Mouse (Mus musculus) liver, embryonic 13.5 days (tissue): Measurements from ENCODE around the gene Mylpf. TPM values are rescaled to one million over a fixed set of nuclear protein-coding genes. Genes with fewer than 3 reads are reported as not detected.
A peak's percentile ranks its signal among the peaks of the same experiment; 100 is the strongest.

ENCODE experiments used
- ATAC-seq: fragments of 200-750 bp; cut with Nextera tagmentation; 2 replicates; pipeline ENCODE4 v1.8.0; 2017; ENCODE audit warnings: low read depth, mild to moderate bottlenecking, moderate number of reproducible peaks, moderate library complexity
- DNase-seq: peaks from one replicate; pipeline ENCODE4 v3.0.0; 2022
- H3K27ac ChIP-seq: fragments of 300-500 bp; sonication (generic); 2 replicates; pipeline ENCODE4 v1.5.1; 2015; ENCODE audit warnings: moderate library complexity, mild to moderate bottlenecking, inconsistent platforms
- H3K27me3 ChIP-seq: fragments of 300-500 bp; sonication (generic); 2 replicates; pipeline ENCODE4 v1.6.1; 2015; ENCODE audit warnings: mild to moderate bottlenecking, inconsistent platforms
- H3K36me3 ChIP-seq: fragments of 300-500 bp; sonication (generic); 2 replicates; pipeline ENCODE4 v1.6.1; 2015; ENCODE audit warnings: mild to moderate bottlenecking, inconsistent platforms
- H3K4me1 ChIP-seq: fragments of 300-500 bp; sonication (generic); replicated peaks from 2 replicates; pipeline ENCODE4 v1.6.1; 2015; ENCODE audit warnings: inconsistent platforms
- H3K4me2 ChIP-seq: fragments of 300-500 bp; sonication (generic); 2 replicates; pipeline ENCODE4 v1.6.1; 2015; ENCODE audit warnings: inconsistent platforms, mild to moderate bottlenecking, moderate library complexity
- H3K4me3 ChIP-seq: fragments of 300-500 bp; sonication (generic); replicated peaks from 2 replicates; pipeline ENCODE4 v1.5.1; 2015; ENCODE audit warnings: mild to moderate bottlenecking, inconsistent platforms
- H3K9ac ChIP-seq: fragments of 300-500 bp; sonication (generic); 2 replicates; pipeline ENCODE4 v1.6.1; 2015; ENCODE audit warnings: mild to moderate bottlenecking, inconsistent platforms
- H3K9me3 ChIP-seq: fragments of 300-500 bp; sonication (generic); replicated peaks from 2 replicates; pipeline ENCODE4 v1.6.1; 2016; ENCODE audit warnings: inconsistent platforms
- WGBS: fragments of 180-500 bp; shearing (Covaris S2); methylation state at CpG from one replicate; pipeline ENCODE4 v1.1.7; 2015; ENCODE audit not compliant: insufficient replicate concordance; 5-methylcytosine and 5-hydroxymethylcytosine counted together
- polyA plus RNA-seq: library from polyadenylated mRNA; unstranded; fragments of >200 nt; fragmentation: Nextera tagmentation; extraction: Ambion mirVana; gene quantifications from 2 replicates; pipeline ENCODE4 v1.2.1, GENCODE M21; 2015

Gene Mylpf
- polyA plus RNA-seq, 1 experiment from 2014 or later = 46.8 TPM

DNA sequence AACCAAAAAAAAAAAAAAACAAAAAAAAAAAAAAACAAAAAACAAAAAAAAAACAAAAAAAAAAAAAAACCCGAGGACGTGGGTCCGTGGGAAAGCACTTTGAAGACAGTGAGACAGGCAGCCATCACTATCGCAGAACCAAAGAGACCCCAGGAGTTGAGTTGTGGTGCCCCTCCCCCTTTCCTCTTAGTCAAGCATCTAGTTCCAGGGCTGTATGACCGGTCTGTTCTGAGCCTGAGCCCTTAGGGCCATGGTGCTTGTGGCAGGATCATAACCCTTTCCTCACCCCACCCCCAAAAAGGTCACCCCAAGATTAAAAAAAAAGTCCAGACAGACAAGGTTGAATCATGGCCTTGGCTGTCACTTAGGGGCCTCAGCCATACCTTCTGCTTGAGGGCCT, 7.6 kb downstream of the Mylpf start:
- H3K36me3 ChIP-seq = no peaks in the 10 kb centered on the region
- peaks cover 79% of the 10 kb centered on the region for H3K4me1 ChIP-seq
- no peaks in the 10 kb centered on the region for H3K27me3 ChIP-seq
- no peak overlapping the region for H3K4me3 ChIP-seq
- DNase-seq (no peak), ATAC-seq (no peak)
- peak overlapping the region; percentile 61; the same call in 1 of the 2 replicates for H3K9ac ChIP-seq
- 82% methylated on average over 5 of the region's 5 CpGs for WGBS
- H3K4me2 ChIP-seq = 0 out of 2 replicates have a peak overlapping the region, but pooled peaks have one; percentile 20
- H3K27ac ChIP-seq = peak overlapping the region; percentile 92; the same call in 1 of the 2 replicates
- H3K9me3 ChIP-seq = no peaks in the 10 kb centered on the region

DNA sequence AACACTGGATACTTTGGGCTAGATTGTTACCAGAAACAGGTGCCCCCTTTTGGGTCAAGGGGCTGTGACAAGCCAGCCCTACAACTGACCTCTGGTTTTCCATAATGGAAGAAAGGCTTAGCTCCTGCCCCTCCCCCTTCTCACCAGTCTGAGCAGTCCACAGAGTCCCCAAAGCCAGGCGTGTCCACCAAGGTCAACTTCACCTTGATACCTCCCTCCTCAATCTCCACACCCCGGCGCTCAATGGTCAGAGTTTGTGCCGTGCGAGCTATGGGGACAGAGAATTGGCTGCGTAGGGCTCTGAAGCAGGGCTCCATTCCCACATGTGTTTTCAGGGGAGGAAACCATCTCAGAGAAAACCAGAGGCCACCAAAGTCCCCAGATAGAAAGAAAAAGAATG, 8.8 kb downstream of the Mylpf start:
- peak overlapping the region; percentile 31 for H3K4me3 ChIP-seq
- WGBS = 63% methylated on average over 6 of the region's 6 CpGs
- H3K27me3 ChIP-seq = no peaks in the 10 kb centered on the region
- no peaks in the 10 kb centered on the region for H3K36me3 ChIP-seq
- peaks cover 75% of the 10 kb centered on the region for H3K4me1 ChIP-seq
- no peak for DNase-seq
- no peak for ATAC-seq
- H3K9me3 ChIP-seq = no peaks in the 10 kb centered on the region
- H3K4me2 ChIP-seq = peak overlapping the region; percentile 53
- H3K9ac ChIP-seq = peak overlapping the region; percentile 61
- peak overlapping the region; percentile 92 for H3K27ac ChIP-seq

DNA sequence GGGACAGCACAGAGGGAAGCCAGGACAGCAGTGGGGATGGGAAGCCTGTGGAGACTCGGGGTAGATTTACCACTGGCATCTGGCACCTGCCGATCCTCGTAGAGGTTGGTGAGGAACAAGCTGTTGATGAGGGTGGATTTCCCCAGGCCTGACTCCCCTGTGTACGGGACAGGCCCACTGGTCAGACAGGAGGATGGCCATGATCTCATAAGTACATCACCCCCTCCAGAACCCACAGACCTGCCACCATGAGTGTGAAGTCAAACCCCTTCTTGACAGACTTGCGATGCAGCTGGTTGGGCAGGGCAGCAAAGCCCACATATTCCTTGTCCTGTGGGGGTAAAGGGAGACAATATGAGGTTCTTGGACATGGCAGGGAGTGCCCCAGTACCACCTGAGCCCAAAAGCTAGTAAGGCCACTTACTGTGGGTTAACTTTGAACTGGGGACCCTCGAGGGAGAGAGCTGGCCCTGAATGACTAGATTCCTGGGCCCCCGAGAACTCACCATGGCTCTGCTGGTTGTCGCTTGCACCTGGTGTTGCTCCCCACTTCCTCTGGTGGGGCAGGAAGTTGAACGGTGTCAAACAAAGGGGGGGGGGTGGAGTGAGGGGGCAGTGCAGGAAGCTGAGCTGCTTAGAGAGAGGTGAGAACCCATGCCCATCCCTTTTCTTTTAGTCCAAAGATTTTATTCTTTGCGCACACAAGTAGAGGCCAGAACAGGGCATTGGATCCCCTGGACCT, 9.4 kb downstream of the Mylpf start:
- Histone ChIP-seq H3K36me3 (no peaks in the 10 kb centered on the region), H3K27ac (peak overlapping the region; percentile 92), H3K9me3 (no peaks in the 10 kb centered on the region), H3K4me1 (peaks cover 79% of the 10 kb centered on the region), H3K27me3 (no peaks in the 10 kb centered on the region), H3K4me3 (peak overlapping the region; percentile 31), H3K4me2 (peak overlapping the region; percentile 53), H3K9ac (peak overlapping the region; percentile 61)
- no peak for DNase-seq
- no peak; the same call in 1 of the 2 replicates for ATAC-seq
- WGBS = 35% methylated on average over 10 of the region's 10 CpGs

DNA sequence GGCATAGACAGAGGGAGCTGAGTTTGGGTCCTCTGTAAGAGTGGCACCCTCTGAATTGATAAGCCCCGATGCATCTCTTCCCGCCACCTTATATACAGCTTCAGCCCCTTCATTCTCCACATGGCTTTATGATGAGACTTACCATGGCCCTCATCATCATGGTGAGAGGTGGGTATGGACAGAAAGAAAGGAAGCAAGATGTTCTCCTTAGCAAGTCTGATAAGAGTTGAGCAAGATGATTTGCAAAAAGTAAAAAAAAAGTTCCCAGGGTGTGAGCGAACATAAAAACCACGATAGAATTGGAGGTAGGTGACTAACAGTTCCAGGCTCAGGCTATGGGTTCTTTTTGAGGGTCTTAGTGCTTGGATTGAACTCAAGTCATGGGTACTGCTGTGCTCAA, 10.0 kb downstream of the Mylpf start:
- Histone ChIP-seq H3K4me2 (peak overlapping the region; percentile 53), H3K9ac (peak overlapping the region; percentile 61), H3K27ac (peak overlapping the region; percentile 92), H3K27me3 (no peaks in the 10 kb centered on the region), H3K4me1 (peaks cover 81% of the 10 kb centered on the region), H3K4me3 (peak overlapping the region; percentile 31; the same call in 1 of the 2 replicates), H3K36me3 (no peaks in the 10 kb centered on the region), H3K9me3 (no peaks in the 10 kb centered on the region)
- ATAC-seq = peak; percentile 55
- WGBS = 24% methylated on average over 4 of the region's 4 CpGs
- DNase-seq = no peak

DNA sequence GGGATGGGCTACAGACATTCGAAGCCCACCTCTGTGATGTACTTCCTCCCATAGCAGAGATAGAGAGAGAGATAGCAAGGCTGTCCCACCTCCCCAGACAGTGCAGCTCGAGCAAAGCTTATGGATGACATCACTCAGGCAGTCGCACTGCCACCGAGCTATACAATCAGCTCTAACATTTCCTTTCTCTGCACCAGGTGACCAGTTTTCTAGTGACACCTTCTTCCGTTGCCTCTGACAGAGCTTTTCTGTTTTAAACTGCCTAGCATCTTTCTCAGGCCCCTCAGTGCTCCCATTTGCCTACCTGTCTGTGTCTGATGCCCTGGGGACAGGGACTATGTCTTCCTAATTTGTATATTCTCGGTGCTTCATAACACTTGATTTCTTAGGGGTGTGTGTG, 11.8 kb downstream of the Mylpf start:
- Histone ChIP-seq H3K4me3 (no peak overlapping the region), H3K4me1 (peaks cover 84% of the 10 kb centered on the region), H3K27ac (peak overlapping the region; percentile 40), H3K36me3 (no peaks in the 10 kb centered on the region), H3K9me3 (no peaks in the 10 kb centered on the region), H3K27me3 (no peaks in the 10 kb centered on the region), H3K9ac (no peak overlapping the region; the same call in 1 of the 2 replicates), H3K4me2 (no peak overlapping the region)
- 50% methylated on average over 6 of the region's 6 CpGs for WGBS
- ATAC-seq (no peak), DNase-seq (no peak)

DNA sequence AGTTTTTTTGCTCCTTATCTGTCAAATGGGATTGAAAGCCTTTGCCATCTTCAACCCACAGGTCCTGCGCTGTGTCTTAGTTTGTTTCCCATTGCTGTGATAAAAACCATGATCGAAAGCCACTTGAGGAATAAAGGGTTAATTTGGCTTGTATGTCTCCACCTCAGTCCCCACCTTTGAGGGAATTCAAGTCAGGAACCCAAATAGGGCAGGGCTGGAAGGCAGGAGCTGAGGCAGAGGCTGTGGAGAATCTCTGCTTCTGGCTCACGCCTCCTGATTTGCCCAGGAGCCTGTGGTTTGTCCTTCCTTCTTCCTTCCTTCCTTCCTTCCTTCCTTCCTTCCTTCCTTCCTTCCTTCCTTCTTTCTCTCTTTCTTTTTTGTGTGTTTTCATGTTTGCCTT, 14.4 kb downstream of the Mylpf start:
- Histone ChIP-seq H3K4me3 (no peak overlapping the region), H3K27ac (peak overlapping the region; percentile 97), H3K27me3 (no peaks in the 10 kb centered on the region), H3K9ac (peak overlapping the region; percentile 27; the same call in 1 of the 2 replicates), H3K36me3 (no peaks in the 10 kb centered on the region), H3K9me3 (no peaks in the 10 kb centered on the region), H3K4me1 (peaks cover 85% of the 10 kb centered on the region), H3K4me2 (peak overlapping the region; percentile 39; the same call in 1 of the 2 replicates)
- 88% methylated on average over 3 of the region's 3 CpGs for WGBS
- DNase-seq (no peak), ATAC-seq (no peak)

DNA sequence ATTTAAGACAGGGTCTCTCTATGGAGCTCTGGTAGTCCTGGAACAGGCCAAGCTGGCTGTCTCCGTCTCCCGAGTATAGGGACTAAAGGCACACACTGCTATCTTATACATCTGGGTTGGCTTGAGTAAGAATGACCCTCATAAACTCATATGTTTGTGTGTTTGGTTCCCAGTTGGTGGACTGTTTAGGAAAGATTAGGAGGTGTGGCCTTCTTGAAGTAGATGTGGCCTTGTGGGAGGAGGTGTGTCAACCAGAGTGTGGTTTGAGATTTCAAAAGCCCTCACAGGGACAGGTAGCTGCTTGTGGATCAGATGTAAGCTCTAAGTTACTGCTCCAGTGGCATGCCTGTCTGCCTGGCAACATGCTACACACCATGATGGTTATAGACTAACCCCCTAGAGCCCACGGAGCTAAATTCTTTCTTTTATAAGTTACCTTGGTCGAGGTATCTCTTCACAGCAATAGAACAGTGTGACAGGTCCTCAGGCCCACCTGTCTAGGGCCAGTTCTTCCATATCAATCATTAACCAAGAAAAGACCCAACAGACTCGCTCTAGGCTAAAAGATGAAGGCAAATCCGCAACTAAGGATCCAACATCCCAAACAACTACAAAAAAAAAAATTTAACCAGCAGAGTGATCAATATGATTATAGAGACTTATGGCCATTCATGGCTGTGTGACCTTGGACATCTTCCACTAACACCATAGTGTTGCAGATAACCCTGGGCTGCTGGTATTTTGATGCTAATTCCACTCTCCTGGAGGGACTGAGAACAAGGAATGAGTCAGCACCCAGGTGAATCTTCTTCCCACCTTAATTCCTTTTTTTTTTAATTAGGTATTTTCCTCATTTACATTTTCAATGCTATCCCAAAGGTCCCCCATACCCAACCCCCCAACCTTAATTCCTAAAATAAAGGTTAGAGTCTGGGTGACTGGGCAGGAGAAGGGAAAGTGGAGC, 15.1 kb downstream of the Mylpf start:
- H3K4me3 ChIP-seq = no peak overlapping the region
- peak overlapping the region; percentile 39 for H3K4me2 ChIP-seq
- no peaks in the 10 kb centered on the region for H3K9me3 ChIP-seq
- peaks cover 83% of the 10 kb centered on the region for H3K4me1 ChIP-seq
- H3K27ac ChIP-seq = peak overlapping the region; percentile 97
- DNase-seq (no peak), ATAC-seq (peak; percentile 70)
- peak overlapping the region; percentile 28; the same call in 1 of the 2 replicates for H3K9ac ChIP-seq
- WGBS = 69% methylated on average over 6 of the region's 6 CpGs
- H3K27me3 ChIP-seq = no peaks in the 10 kb centered on the region
- no peaks in the 10 kb centered on the region for H3K36me3 ChIP-seq

DNA sequence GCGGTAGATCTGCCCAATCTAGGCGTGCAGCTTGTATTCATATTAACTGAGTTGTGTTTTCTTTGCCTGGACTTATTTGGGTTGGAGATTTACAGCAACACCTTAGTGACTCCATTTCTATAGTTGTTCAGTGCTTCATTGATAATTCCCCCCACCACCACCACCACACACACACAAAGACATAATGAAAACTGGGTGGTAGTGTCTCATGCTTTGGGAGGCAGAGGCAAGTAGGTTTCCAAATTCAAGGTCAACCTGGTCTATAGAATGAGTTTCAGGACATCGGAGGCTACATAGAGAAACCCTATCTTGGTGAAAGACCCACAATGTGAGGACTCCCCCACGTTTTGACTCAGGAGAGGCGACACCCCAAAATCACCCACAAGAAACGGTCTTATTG, 15.9 kb downstream of the Mylpf start:
- Histone ChIP-seq H3K27ac (peak overlapping the region; percentile 97), H3K4me1 (peaks cover 76% of the 10 kb centered on the region)
- no peak for ATAC-seq

DNA sequence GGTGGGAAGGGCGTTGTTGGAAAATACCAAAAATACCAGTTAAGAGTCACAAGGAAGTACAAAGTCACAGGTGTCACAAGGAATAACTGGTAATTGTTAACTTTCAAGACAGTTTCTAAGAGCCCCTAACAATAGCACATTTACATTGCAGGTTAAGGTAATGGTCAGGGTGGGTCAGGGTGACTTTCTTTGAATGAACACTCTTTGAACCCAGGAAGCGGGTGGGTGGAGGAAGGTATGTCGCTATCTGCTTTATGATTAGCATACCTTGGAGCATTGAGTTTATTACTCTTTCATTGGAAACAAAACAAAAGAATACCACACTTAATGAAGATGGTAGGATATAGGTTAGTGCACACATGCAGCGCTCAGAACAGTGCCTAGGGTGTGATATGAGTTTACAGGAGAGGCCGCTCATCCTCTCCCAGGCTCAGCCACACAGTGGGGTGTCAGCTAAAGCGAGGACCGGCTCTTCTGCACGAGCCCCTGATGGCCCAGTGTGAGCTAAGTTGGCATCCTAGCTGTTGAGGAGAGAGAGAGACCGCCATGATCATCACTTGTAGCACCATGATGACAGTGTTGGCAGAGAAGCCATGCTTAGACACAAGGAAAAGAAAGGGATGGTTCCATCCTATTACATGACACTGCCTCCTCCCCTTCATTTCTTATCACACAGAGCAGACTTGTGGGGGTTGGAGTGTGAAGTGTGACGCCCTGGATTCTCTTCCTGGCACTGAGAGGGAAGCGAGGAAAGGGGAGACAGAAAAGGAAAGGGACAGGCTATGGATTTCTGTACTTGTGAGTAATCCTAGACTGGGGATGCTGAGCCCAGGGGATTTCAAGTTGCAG, 16.7 kb downstream of the Mylpf start:
- Histone ChIP-seq H3K9ac (peak overlapping the region; percentile 69), H3K27me3 (no peaks in the 10 kb centered on the region), H3K4me1 (peaks cover 76% of the 10 kb centered on the region), H3K27ac (peak overlapping the region; percentile 97), H3K36me3 (0 out of 2 replicates have a peak, but pooled peaks cover 2% of the 10 kb centered on the region), H3K4me2 (peak overlapping the region; percentile 68), H3K4me3 (peak overlapping the region; percentile 40), H3K9me3 (no peaks in the 10 kb centered on the region)
- DNase-seq (peak; percentile 73), ATAC-seq (peak; percentile 91)
- WGBS = 48% methylated on average over 11 of the region's 11 CpGs

More for the DNA sequence above, 15.9 kb downstream of the Mylpf start:
- Histone ChIP-seq H3K4me2 (no peak overlapping the region), H3K36me3 (no peaks in the 10 kb centered on the region), H3K4me3 (no peak overlapping the region), H3K27me3 (no peaks in the 10 kb centered on the region), H3K9me3 (no peaks in the 10 kb centered on the region), H3K9ac (no peak overlapping the region; the same call in 1 of the 2 replicates)
- WGBS = 80% methylated on average over 6 of the region's 6 CpGs
- DNase-seq = no peak

DNA sequence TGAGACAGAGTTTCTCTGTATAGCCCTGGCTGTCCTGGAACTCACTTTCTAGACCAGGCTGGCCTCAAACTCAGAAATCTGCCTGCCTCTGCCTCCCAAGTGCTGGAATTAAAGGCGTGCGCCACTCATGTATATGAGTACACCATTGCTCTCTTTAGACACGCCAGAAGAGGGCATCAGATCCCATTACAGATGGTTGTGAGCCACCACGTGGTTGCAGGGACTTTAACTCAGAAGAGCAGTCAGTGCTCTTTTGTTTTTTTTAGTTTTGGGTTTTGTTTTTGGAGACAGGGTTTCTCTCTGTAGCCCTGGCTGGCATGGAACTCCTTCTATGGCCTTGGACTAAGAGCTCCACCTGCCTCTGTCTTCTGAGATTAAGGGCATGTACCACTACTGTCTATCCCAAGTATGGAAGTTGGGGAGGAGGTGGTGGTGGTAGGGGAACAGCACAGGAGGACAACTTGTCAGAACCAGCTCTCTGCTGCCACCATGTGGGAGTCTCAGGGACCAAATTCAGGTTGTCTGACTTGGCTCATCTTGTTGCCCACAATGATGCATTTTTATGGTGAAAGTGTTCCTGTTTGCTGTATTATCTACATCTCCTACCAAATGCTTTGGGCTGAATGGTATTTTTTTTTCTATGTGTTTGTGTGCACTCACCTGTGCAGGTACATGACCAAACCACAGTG, 20.1 kb downstream of the Mylpf start:
- WGBS = 44% methylated on average over 4 of the region's 4 CpGs
- ATAC-seq = peak; percentile 18

More for the DNA sequence above, 20.1 kb downstream of the Mylpf start:
- no peak overlapping the region for H3K4me3 ChIP-seq
- peaks cover 82% of the 10 kb centered on the region for H3K4me1 ChIP-seq
- no peaks in the 10 kb centered on the region for H3K27me3 ChIP-seq
- peak overlapping the region; percentile 93 for H3K27ac ChIP-seq
- no peak overlapping the region for H3K9ac ChIP-seq
- H3K4me2 ChIP-seq = no peak overlapping the region
- peaks cover 9% of the 10 kb centered on the region; the same call in 1 of the 2 replicates for H3K36me3 ChIP-seq
- no peaks in the 10 kb centered on the region for H3K9me3 ChIP-seq
- DNase-seq = peak; percentile 76
